Mouse (Mus musculus) brain, embryonic 14.5 days (tissue): Measurements from ENCODE around the gene Sipa1l3.

ENCODE experiments used
- CTCF ChIP-seq: fragments of 200-500 bp; IDR thresholded peaks from 2 replicates; pipeline ENCODE4 v1.5.1; 2012; ENCODE audit warnings: inconsistent platforms, mild to moderate bottlenecking, moderate library complexity, borderline replicate concordance; ENCODE audit not compliant: insufficient read depth, insufficient read length; ENCODE audit errors: extremely low read depth
- POLR2A ChIP-seq: fragments of 200-500 bp; IDR thresholded peaks from 2 replicates; pipeline ENCODE4 v1.6.1; 2012; ENCODE audit warnings: mild to moderate bottlenecking, inconsistent platforms, borderline replicate concordance; ENCODE audit not compliant: poor library complexity, insufficient read depth, insufficient read length, severe bottlenecking; ENCODE audit errors: extremely low read depth

DNA sequence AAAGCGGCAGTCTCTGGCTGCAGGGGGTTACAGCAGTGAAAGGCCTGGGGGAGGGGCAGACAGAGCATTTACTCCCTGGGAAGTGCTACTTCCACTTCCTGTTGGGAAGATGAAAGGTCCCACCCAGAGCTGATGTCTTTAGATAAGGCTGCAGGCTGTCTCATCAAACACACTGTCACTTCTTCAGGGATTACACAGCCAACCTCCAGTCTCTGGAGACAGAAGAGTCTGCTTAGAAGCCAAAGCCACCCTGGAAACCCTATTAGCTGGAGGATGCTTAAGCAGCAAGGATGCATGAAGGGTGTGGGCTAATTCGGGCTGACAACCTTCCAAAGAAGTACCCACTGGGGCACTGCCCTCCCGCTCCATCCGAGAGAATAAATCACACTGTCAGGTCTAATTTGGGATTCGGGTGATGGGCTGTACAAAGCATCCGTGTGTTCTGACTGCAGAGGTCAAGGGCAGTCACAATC is 87.7 kb downstream of the Sipa1l3 start:
- TF ChIP-seq POLR2A = no peak
- no peak for TF ChIP-seq CTCF
